Mouse (Mus musculus) layer of hippocampus, postnatal 25 days (tissue): ENCODE results near the gene Prmt3. TPM values are rescaled to one million over a fixed set of nuclear protein-coding genes. Genes with fewer than 3 reads are reported as not detected.
A peak's percentile ranks its signal among the peaks of the same experiment; 100 is the strongest.

ENCODE experiments used
- DNase-seq, 2 experiments: peaks; one replicate each; pipeline ENCODE4 v3.0.0; 2022; ENCODE audit warnings: mixed read lengths in 2 of 2, low spot score in 1 of 2; ENCODE audit errors: extremely low spot score in 1 of 2
- total RNA-seq, 2 experiments: library from RNA; stranded (reverse); gene quantifications; 2 replicates each; pipeline ENCODE4 v1.2.3; 2021

Prmt3 gene
- total RNA-seq, 2 experiments from 2014 or later, result 30.4 to 32.5 TPM

DNA sequence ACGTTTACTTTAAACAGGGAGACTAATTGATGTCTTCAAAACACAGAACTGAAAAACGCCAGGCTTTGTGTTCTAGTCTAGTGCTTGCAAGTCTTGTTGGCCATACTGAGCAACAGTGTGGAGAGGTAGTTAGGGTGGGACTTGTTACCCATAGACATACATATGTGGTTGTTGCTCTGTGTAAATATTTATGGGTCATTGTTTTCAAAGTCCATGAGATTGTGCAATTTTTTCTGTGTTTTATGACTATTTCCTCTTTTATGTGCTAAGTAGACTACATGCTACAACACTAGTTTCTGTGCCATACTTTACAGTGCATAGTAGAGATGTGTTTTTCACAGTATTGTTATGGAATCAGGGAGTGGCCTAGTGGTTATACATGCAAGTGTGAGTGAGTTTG, 16.2 kb downstream of the Prmt3 start:
- DNase-seq, result no peak

DNA sequence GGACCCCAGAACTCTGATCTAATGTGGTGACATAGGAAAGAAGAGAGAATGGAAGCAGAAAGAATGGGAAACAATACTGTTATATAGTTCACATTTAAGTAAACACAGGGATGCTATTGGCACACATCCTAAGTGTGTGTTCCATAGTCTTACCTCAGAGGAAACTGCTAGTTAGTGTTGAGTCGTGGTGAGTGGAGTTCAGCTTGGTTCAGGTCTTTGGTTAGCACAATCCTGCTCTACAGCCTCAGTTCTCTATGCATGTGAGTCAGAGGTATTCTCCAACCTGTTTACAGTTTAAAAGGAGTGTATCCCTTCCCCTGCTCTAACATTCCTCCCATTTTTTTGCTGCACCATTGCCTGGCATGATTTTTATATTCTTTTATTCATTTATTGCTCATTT, 19.0 kb downstream of the Prmt3 start:
- no peak for DNase-seq

DNA sequence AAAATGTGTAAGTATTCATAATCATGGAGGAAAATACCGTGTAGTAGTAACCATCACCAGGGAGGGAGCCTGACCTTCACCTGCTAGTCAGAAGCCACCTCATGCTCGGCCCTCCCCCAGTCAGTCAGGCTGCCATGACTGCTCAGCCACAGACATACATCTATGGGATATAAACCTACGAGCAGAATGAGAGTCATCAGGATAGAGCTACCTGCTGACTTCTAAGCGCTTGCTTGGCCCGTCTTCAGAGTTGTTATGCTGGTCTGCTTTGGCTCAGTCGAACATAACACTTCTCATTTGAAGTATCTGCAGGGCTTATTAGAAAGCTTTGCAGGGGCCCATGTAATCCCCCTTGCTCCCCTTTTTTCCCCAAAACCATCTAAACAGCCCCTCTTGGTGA, 25.4 kb downstream of the Prmt3 start:
- DNase-seq, result no peak

DNA sequence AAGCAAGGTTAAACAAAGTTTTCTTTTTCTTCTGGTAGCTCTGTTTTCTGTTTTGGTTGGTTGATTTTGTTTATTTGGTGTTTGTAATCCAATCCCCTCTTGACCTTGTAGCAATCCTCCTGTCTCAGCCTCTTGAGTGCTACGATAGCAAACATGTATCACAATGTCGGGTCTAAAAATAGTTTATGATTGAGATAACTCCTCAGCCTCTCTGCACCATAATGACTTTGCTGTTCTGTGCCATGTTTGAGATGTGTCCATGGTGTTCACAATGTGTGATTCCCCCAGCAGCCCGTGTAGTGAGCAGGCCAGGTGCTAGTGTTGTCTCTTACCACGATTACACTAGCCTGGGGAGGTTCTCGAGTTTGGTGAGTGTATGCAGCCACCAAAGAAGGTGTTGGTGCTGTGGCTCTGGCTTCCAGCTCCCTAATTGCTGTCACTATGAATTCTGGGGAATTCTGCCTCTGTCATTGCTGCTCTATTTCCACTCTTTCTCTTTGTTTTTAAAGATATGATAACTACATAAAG, 26.6 kb downstream of the Prmt3 start:
- DNase-seq, result no peak

DNA sequence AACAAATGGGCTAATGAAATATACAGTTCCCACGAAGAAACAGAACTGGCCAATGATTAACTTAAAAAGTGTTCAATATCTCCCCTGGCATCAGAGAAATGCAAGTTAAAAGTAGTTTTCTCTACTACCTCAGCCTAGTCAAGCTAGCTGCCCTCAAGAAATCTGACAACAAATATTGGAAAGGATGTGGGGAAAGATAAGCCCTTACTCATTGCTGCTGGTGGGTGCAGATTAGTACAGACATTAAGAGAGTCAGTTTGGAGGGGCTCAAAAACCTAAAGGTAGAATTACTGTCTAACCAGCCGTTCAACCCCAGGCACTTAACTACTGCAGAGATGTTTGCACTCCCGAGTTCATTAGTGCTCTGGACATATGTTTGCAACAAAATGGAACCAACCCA, 27.5 kb downstream of the Prmt3 start:
- no peak for DNase-seq

DNA sequence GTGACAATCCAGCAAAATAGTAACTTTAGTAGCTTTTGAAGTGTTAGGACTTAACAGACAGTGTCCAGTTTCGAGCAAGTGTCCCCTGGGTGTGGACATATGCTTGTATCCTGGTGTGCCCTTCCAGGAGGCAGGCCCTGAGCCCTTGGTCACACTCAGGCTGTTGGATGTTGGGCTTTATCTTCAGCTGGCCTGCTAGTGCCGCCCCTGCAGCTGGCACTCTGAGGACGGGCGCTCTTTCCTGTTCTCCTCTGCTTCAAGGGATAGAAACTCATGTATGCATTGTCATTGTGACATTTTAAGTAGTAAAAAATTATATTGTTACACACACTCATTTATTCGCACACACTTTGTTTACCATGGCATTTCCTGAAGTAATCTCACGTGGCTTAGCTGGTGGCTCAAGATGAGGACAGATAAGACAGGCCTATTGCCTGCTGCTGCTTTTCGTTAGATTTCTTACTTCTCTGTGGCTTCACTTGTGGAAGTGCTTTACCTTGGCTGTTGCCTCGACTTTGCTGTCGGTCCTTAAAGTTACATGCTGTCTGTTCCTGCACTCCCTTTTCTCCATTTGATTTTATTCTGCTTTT, 29.0 kb downstream of the Prmt3 start:
- DNase-seq, result no peak

DNA sequence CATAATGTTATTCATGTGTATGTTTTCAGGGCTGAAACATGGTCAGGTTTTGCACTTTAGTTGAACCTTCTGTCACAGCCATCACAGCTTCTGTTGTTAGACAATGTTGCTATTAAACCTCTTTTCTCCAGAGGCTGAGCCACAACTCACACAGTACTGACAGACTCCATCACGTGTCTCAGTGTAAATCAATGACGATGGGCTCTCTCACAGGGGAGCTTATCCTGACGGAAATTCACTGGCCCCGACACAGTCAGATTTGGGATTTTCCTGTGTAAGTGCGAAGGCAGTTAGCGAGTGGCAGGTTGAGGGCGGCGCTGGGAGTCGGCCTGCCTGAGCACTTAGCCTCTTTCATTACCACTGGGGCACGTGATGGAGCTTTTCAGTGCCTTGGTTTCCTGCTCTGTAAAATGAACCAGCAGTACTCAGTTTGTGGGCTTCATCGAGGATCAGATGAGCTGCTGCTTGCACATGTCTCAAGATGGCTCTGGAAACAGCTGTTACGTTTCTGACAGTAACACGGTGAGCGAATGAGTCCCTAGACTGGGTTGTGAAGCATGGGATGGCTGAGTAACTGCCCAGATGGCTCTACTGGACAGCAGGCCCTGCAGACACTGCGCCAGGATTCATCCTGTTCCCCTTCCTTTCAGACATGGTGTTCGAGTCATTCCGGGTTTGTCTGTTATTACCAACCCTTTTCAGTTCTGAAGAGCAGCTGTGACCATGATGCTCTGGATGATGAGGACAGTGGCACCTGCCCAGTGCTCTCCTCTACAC, 29.9 kb downstream of the Prmt3 start:
- no peak for DNase-seq

DNA sequence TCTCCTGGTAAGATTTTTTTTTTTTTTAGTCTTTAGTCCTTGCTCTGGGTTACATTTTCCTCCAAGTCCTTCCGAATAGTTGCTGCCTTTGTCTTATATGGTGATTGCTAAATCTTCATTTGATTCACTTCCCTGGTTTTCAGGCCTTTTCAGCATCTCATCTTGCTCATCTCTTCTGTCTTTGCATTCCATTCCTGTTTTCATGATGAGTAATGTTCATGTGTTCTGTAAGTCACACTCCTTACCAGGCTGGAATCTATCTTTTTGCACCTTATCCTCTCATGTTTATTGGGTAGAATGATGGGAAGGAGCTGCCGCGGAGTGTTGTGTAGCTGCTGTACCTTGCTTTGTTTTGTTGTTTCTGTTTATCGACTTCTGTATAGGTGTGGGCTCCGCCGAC, 31.0 kb downstream of the Prmt3 start:
- DNase-seq, result no peak

DNA sequence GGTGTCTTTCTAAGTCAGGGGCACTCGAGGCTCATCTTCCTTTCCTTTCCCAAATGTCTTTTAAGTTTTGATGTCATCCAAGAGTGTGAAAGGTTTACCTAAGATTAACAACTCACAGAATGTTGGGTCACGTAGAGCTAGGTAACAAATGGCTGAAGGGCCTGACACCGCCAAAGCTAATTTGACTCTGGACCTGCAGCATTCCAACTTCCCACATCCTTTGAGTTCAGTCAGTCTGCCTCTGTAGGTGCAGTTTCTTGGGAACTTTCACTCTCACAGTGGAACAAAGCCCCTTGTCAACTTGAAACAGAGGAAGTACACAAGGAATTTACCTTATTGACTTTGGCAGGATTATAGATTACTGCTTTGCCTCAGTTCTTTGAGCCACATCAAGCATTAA, 31.4 kb downstream of the Prmt3 start:
- DNase-seq, result no peak

DNA sequence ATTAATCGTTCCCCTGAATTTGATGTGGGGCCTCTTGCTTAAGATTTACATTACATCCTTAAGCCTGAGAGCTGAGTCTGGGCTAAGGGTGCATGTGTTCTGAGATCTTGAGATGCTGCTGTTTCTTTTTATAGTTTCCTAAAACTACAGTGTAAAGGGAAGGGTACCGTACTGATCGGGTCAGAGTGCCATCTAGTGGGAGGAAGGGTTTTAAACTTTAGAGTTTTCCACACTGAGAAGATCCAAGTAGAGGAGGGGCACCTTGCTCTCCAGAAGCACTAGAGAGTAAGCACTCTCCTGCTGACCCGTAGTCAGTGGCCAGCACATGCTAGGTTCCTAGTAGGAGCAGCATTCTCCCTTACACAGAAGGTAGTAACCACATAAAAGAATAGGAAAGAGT, 33.2 kb downstream of the Prmt3 start:
- DNase-seq, result peak in 1 of 2 experiments; percentile 12

DNA sequence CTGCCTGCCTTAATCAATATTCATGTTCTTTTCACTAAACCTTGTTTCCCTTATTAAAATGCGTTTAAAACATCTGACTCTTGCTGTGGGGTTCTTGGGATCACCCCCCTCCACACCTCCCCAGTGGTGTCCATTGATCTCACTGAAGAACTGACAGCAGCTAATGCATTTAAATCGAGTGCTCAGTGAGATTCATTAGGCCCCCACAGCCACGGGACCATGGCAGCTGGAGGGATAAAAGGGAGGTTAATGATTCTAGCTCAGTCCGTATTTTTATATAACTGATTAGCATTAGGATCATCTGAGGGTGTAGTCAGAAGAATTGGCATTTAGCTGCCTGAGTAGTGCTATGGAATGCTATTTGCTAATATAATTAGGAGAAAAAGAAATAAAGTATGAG, 41.2 kb downstream of the Prmt3 start:
- no peak for DNase-seq

DNA sequence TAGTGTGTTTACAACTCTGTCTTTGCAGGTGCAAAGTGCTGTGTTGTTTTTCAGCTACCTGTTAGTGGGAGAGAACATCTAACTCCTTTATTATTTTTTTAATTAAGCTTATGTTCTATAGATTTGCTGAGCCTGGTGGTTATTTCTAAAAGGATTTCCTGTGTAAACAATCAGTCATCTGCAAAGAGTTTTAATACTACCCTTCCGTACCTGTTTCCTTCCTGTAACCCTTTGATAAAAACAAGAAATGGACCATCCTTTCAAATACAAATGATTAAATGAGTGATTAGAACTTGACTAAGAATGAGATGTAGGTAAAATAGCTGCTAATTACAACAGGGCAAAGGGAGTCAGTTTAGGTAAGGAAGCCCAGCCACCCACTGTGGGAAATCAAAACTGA, 43.2 kb downstream of the Prmt3 start:
- no peak for DNase-seq

DNA sequence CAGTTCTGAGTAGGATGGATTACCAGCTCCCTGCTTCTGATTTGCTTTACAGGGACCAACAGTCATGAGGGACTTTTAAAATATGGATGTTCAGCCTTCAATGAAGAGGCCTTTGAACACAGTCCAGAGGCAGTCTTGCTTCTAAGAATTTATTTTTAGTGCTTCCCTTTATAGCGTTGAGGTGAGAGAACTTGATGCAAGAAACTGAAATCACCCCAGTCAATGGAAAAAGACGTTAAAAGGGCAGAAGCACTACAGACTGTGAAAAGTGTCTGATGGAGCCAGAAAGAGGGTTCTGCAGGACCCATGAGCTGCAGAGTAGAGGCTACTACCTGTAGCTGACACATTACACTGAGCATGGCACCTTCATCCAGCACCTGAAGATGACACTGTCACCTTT, 43.9 kb downstream of the Prmt3 start:
- DNase-seq, result no peak

DNA sequence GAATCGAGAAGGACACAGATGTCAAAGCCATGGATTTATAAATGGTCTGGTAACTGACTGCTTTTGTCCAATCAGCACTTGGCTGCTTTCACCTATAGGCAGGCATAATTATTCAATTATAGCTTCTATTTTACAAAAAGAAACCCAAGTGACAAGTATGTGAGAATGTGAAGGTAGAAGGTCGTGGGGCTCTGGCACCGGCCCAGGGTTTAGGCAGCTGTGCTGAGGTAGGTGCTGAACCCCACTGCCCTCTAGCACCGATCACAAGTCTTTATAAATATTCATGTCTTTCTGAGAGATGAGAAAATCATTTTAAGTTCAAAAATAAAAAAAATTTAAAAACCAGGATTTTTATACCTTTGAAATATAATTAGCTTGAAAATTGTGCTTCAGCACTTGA, 45.4 kb downstream of the Prmt3 start:
- DNase-seq, result no peak

DNA sequence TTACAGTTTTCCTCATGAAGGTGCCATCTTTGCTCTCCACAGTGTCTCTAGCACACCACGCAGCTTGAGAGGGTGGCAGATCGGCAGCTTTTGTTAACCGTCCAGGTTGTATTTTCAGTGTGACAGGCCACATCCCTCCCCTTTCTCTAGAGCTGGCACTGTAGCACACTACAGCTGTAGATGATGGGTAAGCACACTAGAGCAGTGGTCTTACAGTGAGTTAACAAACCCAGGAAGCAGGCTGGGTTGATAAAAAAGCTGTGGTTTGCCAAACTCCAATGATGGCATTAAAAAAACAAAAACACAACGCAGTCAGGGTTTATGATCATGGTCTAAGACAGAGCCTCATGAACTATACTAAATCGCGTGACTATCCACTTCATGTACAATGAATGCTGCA, 45.9 kb downstream of the Prmt3 start:
- no peak for DNase-seq

DNA sequence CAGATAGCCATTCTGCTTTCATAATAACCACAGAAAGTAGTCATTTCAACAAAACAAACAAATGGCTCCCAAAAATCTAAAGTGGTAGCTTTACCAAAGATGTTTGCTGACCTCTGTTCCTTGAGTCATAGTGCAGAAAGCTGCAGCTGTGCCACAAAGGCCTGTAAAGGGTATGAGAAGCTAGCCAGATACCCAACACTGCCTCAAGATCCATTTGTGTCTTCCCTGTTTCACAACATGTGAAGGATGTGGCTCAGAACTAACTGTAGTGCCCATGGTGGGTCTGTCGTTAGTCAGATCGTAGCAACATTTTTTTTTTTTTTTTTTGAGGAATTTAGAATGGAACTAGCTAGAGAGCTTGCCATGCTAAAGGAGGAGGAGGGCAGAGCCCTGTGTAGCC, 46.4 kb downstream of the Prmt3 start:
- DNase-seq, result no peak

DNA sequence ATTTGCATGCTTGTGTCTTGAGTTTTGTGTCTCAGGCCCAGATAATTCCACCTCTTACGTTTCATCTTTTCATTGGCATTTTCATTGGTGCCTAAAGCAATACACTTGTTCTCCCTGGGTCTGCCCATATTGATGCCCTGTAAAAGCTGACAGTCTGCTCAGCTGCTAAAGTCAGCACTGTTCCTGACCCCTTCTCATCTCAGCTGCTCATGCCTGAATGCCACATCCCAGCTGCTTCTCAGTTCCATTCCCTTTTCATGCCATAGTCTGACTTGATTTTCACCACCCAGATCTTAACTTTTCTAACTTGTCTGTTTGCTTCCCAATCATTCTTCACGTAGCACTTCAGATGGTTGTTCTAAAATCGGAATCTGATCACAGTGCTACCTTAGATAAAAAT, 47.3 kb downstream of the Prmt3 start:
- DNase-seq, result no peak

DNA sequence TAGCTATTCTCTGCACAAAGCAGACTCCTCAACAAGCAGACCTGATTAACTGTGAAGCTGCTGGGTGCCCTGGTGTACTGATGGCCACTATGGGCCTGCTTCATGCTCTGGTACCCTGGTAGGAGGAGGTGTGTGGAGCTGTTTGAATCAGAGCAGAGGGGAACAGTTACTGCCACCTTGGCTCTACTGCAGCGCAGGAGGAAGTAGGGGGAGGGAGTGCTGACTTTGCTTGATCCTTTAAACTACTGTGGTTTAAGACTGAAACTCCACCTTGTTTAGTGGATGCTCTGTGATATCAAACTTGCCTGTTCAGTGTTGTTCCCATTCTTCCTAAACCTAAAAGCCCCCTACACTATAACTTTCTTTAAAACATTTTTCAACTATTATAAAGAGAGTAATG, 49.8 kb downstream of the Prmt3 start:
- DNase-seq, result no peak

DNA sequence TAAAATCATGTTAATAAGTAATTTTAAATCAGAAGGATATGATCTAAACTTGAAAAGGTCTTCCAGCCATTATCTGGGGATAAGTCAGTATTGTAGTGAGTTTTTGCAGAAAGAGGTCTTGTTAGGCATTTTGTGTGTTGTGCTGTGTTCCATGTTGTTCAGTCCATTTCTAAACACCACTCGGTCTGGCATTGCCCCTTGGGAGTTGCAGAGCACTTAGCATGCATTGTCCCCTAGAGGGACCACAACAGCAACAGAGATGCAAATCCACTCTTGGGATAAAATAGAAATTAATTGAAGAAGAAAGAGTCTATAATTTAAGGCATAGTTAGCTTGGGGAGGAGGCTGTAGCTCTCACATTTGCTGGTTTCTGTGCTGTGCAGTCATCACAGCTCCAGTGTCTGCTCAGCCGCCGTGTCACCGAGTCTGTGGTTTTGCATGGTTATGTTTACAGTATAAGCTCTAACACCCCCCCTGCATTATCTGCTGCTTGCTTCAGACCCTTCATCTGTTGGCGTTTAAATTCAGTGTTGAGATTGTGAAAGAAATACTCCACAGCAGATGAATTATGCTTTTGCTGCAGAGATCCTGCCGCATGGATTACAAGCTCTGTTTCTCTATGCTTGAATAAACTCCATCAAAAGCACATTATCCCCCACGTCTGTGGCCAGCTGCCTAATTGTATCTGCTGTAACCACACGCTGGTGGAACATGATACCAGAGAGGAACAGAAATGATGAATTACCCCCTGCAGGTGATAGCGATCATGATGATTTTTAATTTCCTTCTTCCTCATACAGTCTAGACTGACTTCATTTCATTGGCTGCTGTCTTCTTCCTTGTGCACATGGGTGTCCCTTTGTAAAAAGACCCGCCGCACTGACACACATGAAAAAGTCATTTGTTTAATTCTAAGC, 64.5 kb downstream of the Prmt3 start:
- DNase-seq, result peak; percentile 15 to 30

DNA sequence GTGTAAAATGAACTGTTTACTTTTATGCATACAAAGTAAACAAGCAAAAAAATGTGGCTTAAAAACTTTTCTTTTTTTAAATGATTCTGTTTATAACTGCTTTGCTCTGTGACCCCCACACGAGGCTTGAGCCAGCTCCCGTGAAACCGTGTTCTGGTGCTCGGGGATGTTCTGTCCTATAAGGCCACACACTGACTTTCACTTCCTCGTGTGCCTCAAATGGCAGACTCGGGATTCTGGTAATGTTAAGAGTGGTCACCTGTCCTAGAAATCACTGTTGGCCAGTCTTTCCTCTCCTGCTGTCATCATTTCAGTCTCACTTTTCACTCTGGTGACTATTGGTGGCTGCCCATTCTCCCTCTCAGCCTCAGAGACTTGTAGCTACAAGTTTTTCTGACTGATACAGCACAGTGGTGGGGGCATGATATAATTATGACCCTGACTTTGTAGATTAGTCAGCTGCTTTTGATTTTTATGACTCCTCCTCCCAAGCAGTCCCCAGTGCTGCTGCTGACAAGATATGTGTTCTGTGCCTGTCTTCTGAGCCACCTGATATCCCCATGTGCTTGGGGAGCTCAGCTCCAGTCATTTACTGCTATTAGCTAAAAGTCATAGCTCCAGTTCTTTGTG, 65.3 kb downstream of the Prmt3 start:
- DNase-seq, result no peak

DNA sequence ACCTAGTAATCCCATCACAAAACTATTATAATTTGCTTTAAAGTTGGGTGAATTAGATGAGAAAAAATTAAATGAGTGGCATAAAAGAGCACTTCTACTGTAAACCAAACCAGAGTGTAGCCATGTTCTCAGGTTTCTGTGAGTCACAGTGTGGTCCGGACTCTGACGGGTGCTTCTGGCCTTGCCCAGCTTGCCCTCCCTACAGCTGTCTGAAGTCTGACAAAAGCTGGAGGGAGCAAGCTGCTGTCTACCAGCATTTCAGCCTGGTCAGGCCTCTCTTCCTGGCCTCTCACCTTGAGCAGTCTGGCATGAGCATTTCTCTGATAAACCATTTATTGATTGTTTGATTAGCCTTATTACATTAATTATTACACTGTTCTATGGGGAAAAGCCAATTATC, 69.8 kb downstream of the Prmt3 start:
- DNase-seq, result no peak
